Mouse (Mus musculus): ENCODE measurements around the gene Psmd9.

DNA sequence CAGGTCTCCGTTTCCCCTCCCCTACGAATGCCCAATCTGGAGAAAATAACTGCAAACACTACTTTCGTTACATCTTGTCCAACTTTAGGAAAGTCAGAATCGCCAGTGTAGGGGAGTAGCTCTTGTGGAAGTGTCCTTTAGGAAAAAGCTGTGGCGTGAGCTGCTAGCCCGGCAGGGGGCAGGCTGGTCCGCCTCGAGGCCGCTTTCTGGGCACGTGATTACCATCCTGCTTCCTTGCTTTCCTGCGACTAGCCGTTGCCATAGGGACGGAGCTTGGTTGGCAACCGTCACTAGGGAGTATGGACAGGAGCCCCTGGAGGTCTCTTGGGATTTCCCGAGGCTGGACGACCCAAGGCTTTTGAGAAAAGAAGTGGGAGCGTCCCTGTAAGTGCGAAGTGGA lies 82.6 kb downstream of the Psmd9 start, which contains the start of gene Wdr66:
- TF ChIP-seq GATA1 (IDR thresholded peaks at IDR 0.05; ENCODE audit: borderline replicate concordance, low read length) (no peak), CTCF (IDR thresholded peaks at IDR 0.05; ENCODE audit: low read depth, low read length) (no peak), TAL1 (conservative IDR thresholded peaks at IDR 0.05; ENCODE audit: low read depth, low read length) (no peak)
